Mouse (Mus musculus): ENCODE measurements around the gene Zc3hav1. TPM values are rescaled to one million over a fixed set of nuclear protein-coding genes. Genes with fewer than 3 reads are reported as not detected.

Zc3hav1 gene
- polyA plus RNA-seq, 1 experiment, result 34.7 TPM

- Histone ChIP-seq H3K4me1 (ENCODE audit: control insufficient read depth, insufficient read depth, insufficient read length, low read length) (peaks cover 27% of the 10 kb centered on the region; the same call in 1 of the 2 replicates), H3K27ac (ENCODE audit: insufficient read depth, low read depth, low read length) (peak overlapping the region; percentile 82), H3K27me3 (ENCODE audit: control insufficient read depth, insufficient read depth, low read length) (no peaks in the 10 kb centered on the region), H3K4me3 (ENCODE audit: low read depth, low read length) (peak overlapping the region; percentile 35), H3K36me3 (ENCODE audit: control insufficient read depth, insufficient read depth, low read length) (peaks cover 24% of the 10 kb centered on the region)
- no peak for TF ChIP-seq POLR2A (IDR thresholded peaks at IDR 0.05; ENCODE audit: low read depth, low read length)
- no peak for TF ChIP-seq CTCF (IDR thresholded peaks at IDR 0.05; ENCODE audit: extremely low read depth, insufficient read length, insufficient replicate concordance, low read depth, low read length)
- 19% methylated on average over 8 of the region's 8 CpGs for WGBS
These were observed 11.8 kb downstream of the Zc3hav1 start for GRCm38 (mm10) chr6:38342666-38342992.

- H3K4me3 ChIP-seq (ENCODE audit: low read depth, low read length), result peak overlapping the region; percentile 35
- TF ChIP-seq CTCF (IDR thresholded peaks at IDR 0.05; ENCODE audit: extremely low read depth, insufficient read length, insufficient replicate concordance, low read depth, low read length) (no peak), POLR2A (IDR thresholded peaks at IDR 0.05; ENCODE audit: low read depth, low read length) (no peak)
- H3K4me1 ChIP-seq (ENCODE audit: control insufficient read depth, insufficient read depth, insufficient read length, low read length), result peaks cover 27% of the 10 kb centered on the region; the same call in 1 of the 2 replicates
- peak overlapping the region; percentile 82 for H3K27ac ChIP-seq (ENCODE audit: insufficient read depth, low read depth, low read length)
- WGBS, result 8% methylated on average over 11 of the region's 11 CpGs
- peaks cover 26% of the 10 kb centered on the region for H3K36me3 ChIP-seq (ENCODE audit: control insufficient read depth, insufficient read depth, low read length)
- H3K27me3 ChIP-seq (ENCODE audit: control insufficient read depth, insufficient read depth, low read length), result no peaks in the 10 kb centered on the region
These were observed 12.4 kb downstream of the Zc3hav1 start for GRCm38 (mm10) chr6:38341751-38342665.

GRCm38 (mm10) chr6:38339078-38339477 lies 15.3 kb downstream of the Zc3hav1 start:
- TF ChIP-seq POLR2A (IDR thresholded peaks at IDR 0.05; ENCODE audit: low read depth, low read length) (no peak), CTCF (IDR thresholded peaks at IDR 0.05; ENCODE audit: extremely low read depth, insufficient read length, insufficient replicate concordance, low read depth, low read length) (no peak)
- 71% methylated on average over 2 of the region's 2 CpGs for WGBS

GRCm38 (mm10) chr6:38337951-38338350 lies 16.5 kb downstream of the Zc3hav1 start:
- 32% methylated on average over 6 of the region's 6 CpGs for WGBS
- H3K4me1 ChIP-seq (ENCODE audit: control insufficient read depth, insufficient read depth, insufficient read length, low read length), result peaks cover 17% of the 10 kb centered on the region; the same call in 1 of the 2 replicates
- no peak overlapping the region for H3K4me3 ChIP-seq (ENCODE audit: low read depth, low read length)
- H3K27ac ChIP-seq (ENCODE audit: insufficient read depth, low read depth, low read length), result 0 out of 2 replicates have a peak overlapping the region, but pooled peaks have one; percentile 5
- H3K27me3 ChIP-seq (ENCODE audit: control insufficient read depth, insufficient read depth, low read length), result no peaks in the 10 kb centered on the region
- H3K36me3 ChIP-seq (ENCODE audit: control insufficient read depth, insufficient read depth, low read length), result peaks cover 57% of the 10 kb centered on the region
- no peak for TF ChIP-seq CTCF (IDR thresholded peaks at IDR 0.05; ENCODE audit: extremely low read depth, insufficient read length, insufficient replicate concordance, low read depth, low read length)
- no peak for TF ChIP-seq POLR2A (IDR thresholded peaks at IDR 0.05; ENCODE audit: low read depth, low read length)

More at GRCm38 (mm10) chr6:38339078-38339477, 15.3 kb downstream of the Zc3hav1 start:
- Histone ChIP-seq H3K27me3 (ENCODE audit: control insufficient read depth, insufficient read depth, low read length) (no peaks in the 10 kb centered on the region), H3K4me1 (ENCODE audit: control insufficient read depth, insufficient read depth, insufficient read length, low read length) (peaks cover 24% of the 10 kb centered on the region; the same call in 1 of the 2 replicates), H3K27ac (ENCODE audit: insufficient read depth, low read depth, low read length) (no peak overlapping the region), H3K4me3 (ENCODE audit: low read depth, low read length) (no peak overlapping the region), H3K36me3 (ENCODE audit: control insufficient read depth, insufficient read depth, low read length) (peaks cover 49% of the 10 kb centered on the region)

DNA sequence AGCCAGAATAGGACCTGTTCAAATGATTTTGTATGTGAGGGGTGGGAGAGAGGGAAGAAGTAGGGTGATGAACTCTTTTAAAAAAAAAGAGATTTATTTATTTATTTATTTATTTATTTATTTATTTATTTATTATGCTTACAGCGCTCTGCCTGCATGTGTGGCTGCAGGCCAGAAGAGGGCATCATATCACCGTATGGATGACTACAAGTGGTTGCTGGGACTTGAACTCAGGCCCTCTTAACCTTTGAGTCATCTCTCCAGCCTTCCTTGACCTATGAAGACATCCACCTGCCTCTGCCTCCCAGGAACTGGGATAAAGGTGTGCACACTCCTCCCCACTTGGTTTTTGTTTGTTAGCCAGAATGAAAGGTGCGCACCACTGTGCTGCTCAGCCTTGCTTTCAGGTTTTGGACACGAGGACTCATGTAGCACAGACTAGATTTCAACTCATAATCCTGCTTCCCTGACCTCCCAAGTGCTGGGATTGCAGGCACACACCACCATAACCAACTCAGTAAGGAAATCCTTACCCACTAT lies 17.2 kb downstream of the Zc3hav1 start:
- TF ChIP-seq POLR2A (IDR thresholded peaks at IDR 0.05; ENCODE audit: low read depth, low read length), result no peak
- peak; percentile 20; the same call in 1 of the 2 replicates for TF ChIP-seq CTCF (IDR thresholded peaks at IDR 0.05; ENCODE audit: extremely low read depth, insufficient read length, insufficient replicate concordance, low read depth, low read length)
- H3K27me3 ChIP-seq (ENCODE audit: control insufficient read depth, insufficient read depth, low read length), result no peaks in the 10 kb centered on the region
- H3K4me1 ChIP-seq (ENCODE audit: control insufficient read depth, insufficient read depth, insufficient read length, low read length), result peaks cover 15% of the 10 kb centered on the region; the same call in 1 of the 2 replicates
- 89% methylated on average over 4 of the region's 4 CpGs for WGBS
- H3K36me3 ChIP-seq (ENCODE audit: control insufficient read depth, insufficient read depth, low read length), result peaks cover 64% of the 10 kb centered on the region
- no peak overlapping the region for H3K4me3 ChIP-seq (ENCODE audit: low read depth, low read length)
- H3K27ac ChIP-seq (ENCODE audit: insufficient read depth, low read depth, low read length), result no peak overlapping the region

DNA sequence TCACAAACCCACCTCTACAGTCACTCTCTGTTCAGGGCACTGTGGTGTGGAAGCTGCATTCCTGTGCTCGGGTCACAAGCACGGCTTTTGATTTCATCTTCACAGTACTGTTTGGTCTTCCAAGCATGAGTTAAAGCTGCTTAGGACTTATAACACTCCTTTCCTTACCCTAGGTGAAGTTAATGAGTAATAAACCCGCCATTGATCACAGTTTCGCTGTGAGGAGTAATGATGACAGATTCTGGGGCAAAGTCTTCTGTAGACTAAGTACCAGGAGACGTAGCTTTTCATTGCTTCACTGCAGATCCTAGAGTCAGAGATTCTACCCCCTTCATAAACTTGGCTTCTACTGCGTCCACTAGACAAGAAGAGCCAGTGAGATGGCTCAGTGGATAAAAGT lies 19.1 kb downstream of the Zc3hav1 start:
- H3K4me3 ChIP-seq (ENCODE audit: low read depth, low read length), result no peak overlapping the region
- peak overlapping the region; percentile 50; the same call in 1 of the 2 replicates for H3K27ac ChIP-seq (ENCODE audit: insufficient read depth, low read depth, low read length)
- H3K4me1 ChIP-seq (ENCODE audit: control insufficient read depth, insufficient read depth, insufficient read length, low read length), result peaks cover 8% of the 10 kb centered on the region; the same call in 1 of the 2 replicates
- WGBS, result 33% methylated on average over 6 of the region's 6 CpGs
- TF ChIP-seq POLR2A (IDR thresholded peaks at IDR 0.05; ENCODE audit: low read depth, low read length), result no peak
- no peak for TF ChIP-seq CTCF (IDR thresholded peaks at IDR 0.05; ENCODE audit: extremely low read depth, insufficient read length, insufficient replicate concordance, low read depth, low read length)
- H3K27me3 ChIP-seq (ENCODE audit: control insufficient read depth, insufficient read depth, low read length), result no peaks in the 10 kb centered on the region
- peaks cover 78% of the 10 kb centered on the region for H3K36me3 ChIP-seq (ENCODE audit: control insufficient read depth, insufficient read depth, low read length)

- H3K4me3 ChIP-seq (ENCODE audit: low read depth, low read length), result no peak overlapping the region
- no peaks in the 10 kb centered on the region for H3K27me3 ChIP-seq (ENCODE audit: control insufficient read depth, insufficient read depth, low read length)
- no peak overlapping the region for H3K27ac ChIP-seq (ENCODE audit: insufficient read depth, low read depth, low read length)
- 68% methylated on average over 4 of the region's 4 CpGs for WGBS
- H3K36me3 ChIP-seq (ENCODE audit: control insufficient read depth, insufficient read depth, low read length), result peaks cover 76% of the 10 kb centered on the region
- TF ChIP-seq POLR2A (IDR thresholded peaks at IDR 0.05; ENCODE audit: low read depth, low read length) (no peak), CTCF (IDR thresholded peaks at IDR 0.05; ENCODE audit: extremely low read depth, insufficient read length, insufficient replicate concordance, low read depth, low read length) (peak; percentile 44; the same call in 1 of the 2 replicates)
- no peaks in the 10 kb centered on the region for H3K4me1 ChIP-seq (ENCODE audit: control insufficient read depth, insufficient read depth, insufficient read length, low read length)
These were observed 27.8 kb downstream of the Zc3hav1 start for GRCm38 (mm10) chr6:38326596-38326995.

All from small intestine, adult 2 months (tissue).